8 mouse cellular contexts compared by ENCODE assay signal in genomic region chr7:80860729-80861274, GRCm38 (mm10). TPM values are rescaled to one million over a fixed set of nuclear protein-coding genes. Genes with fewer than 3 reads are reported as not detected.
DNase-seq lines count a peak whose midpoint lies in the region; ATAC-seq and TF ChIP-seq lines count a peak whose summit lies in the region.

Zscan2 (plus strand) TSS chr7:80860920.

- peak within 1 kb of the TSS; percentile 81 for H3K27ac ChIP-seq in forebrain, embryonic 16.5 days (ENCODE audit: low read length)
- peak within 1 kb of the TSS; percentile 87 for H3K27ac ChIP-seq in layer of hippocampus, adult 2 months
- peak within 1 kb of the TSS; percentile 85 for H3K27ac ChIP-seq in lung, embryonic 14.5 days (ENCODE audit: low read depth)
- H3K27ac ChIP-seq in olfactory bulb, adult 2 months (ENCODE audit: insufficient read depth, low read depth, low read length), result peak within 1 kb of the TSS; percentile 61
- peak within 1 kb of the TSS; percentile 9; the same call in 1 of the 2 replicates for H3K27ac ChIP-seq in thymus, adult 2 months (ENCODE audit: control insufficient read depth, insufficient read depth, low read length)

- peak; percentile 98 for DNase-seq in G1E (ENCODE audit: low spot score)
- peak; percentile 87 to 92 for DNase-seq in cerebellum, adult 18-20 months
- DNase-seq in heart, postnatal 36 days, result peak; percentile 82 to 92
- peak; percentile 79 to 93 for DNase-seq in layer of hippocampus, adult 2 months (ENCODE audit: low spot score in 2 of 2)
- peak; percentile 97 for DNase-seq in lung, embryonic 14.5 days
- peak; percentile 88 for DNase-seq in thymus, adult 2 months

- H3K4me3 ChIP-seq in G1E (ENCODE audit: low read depth, low read length), result peak within 1 kb of the TSS; percentile 91
- H3K4me3 ChIP-seq in forebrain, embryonic 16.5 days (replicated peaks; ENCODE audit: low read length), result peak within 1 kb of the TSS; percentile 60
- peak within 1 kb of the TSS; percentile 64 for H3K4me3 ChIP-seq in layer of hippocampus, adult 2 months
- H3K4me3 ChIP-seq in lung, embryonic 14.5 days (ENCODE audit: low read depth, low read length), result peak within 1 kb of the TSS; percentile 85
- H3K4me3 ChIP-seq in olfactory bulb, adult 2 months (ENCODE audit: insufficient read depth, low read depth, low read length), result peak within 1 kb of the TSS; percentile 59
- H3K4me3 ChIP-seq in thymus, adult 2 months (ENCODE audit: control insufficient read depth, insufficient read depth, low read length), result peak within 1 kb of the TSS; percentile 96

- no peaks in the 10 kb centered on the region for H3K9me3 ChIP-seq in G1E (replicated peaks)
- H3K9me3 ChIP-seq in forebrain, embryonic 16.5 days (ENCODE audit: control insufficient read depth, low read length), result no peaks in the 10 kb centered on the region
- no peaks in the 10 kb centered on the region for H3K9me3 ChIP-seq in lung, embryonic 14.5 days (ENCODE audit: low read depth, low read length)

- peaks cover 22% of the 10 kb centered on the region for H3K36me3 ChIP-seq in G1E (replicated peaks)
- H3K36me3 ChIP-seq in forebrain, embryonic 16.5 days (ENCODE audit: control insufficient read depth, insufficient read depth), result peaks cover 4% of the 10 kb centered on the region; the same call in 1 of the 2 replicates
- H3K36me3 ChIP-seq in lung, embryonic 14.5 days (ENCODE audit: insufficient read depth), result peaks cover 27% of the 10 kb centered on the region
- H3K36me3 ChIP-seq in thymus, adult 2 months (ENCODE audit: control insufficient read depth, insufficient read depth, low read length), result no peaks in the 10 kb centered on the region

- ATAC-seq in G1E (ENCODE audit: extremely low read depth, insufficient number of reproducible peaks, low FRiP score, poor library complexity, severe bottlenecking), result peak; percentile 92
- ATAC-seq in forebrain, embryonic 16.5 days, result peak; percentile 99
- ATAC-seq in lung, embryonic 14.5 days (ENCODE audit: insufficient read depth), result peak; percentile 98

- TF ChIP-seq CTCF in G1E (IDR thresholded peaks at IDR 0.05; ENCODE audit: low read depth, low read length), result no peak
- TF ChIP-seq CTCF in layer of hippocampus, adult 2 months (conservative IDR thresholded peaks at IDR 0.05), result no peak
- TF ChIP-seq CTCF in lung, embryonic 14.5 days (IDR thresholded peaks at IDR 0.05; ENCODE audit: low read depth), result no peak
- no peak for TF ChIP-seq CTCF in olfactory bulb, adult 2 months (IDR thresholded peaks at IDR 0.05; ENCODE audit: insufficient read depth, low read depth, low read length)
- peak; percentile 24; the same call in 1 of the 2 replicates for TF ChIP-seq CTCF in thymus, adult 2 months (IDR thresholded peaks at IDR 0.05; ENCODE audit: borderline replicate concordance, control insufficient read depth, extremely low read depth, insufficient read depth, low read length, poor library complexity)

- H3K4me1 ChIP-seq in G1E (ENCODE audit: insufficient read depth, low read depth, low read length), result peaks cover 36% of the 10 kb centered on the region
- peaks cover 36% of the 10 kb centered on the region for H3K4me1 ChIP-seq in forebrain, embryonic 16.5 days (replicated peaks; ENCODE audit: control insufficient read depth, insufficient read depth, low read length)
- peaks cover 13% of the 10 kb centered on the region; the same call in 1 of the 2 replicates for H3K4me1 ChIP-seq in lung, embryonic 14.5 days (ENCODE audit: insufficient read depth)
- H3K4me1 ChIP-seq in olfactory bulb, adult 2 months (ENCODE audit: control insufficient read depth, insufficient read depth, low read length), result peaks cover 19% of the 10 kb centered on the region
- H3K4me1 ChIP-seq in thymus, adult 2 months (replicated peaks; ENCODE audit: control insufficient read depth, insufficient read depth, low read length), result peaks cover 32% of the 10 kb centered on the region

- H3K4me2 ChIP-seq in forebrain, embryonic 16.5 days (ENCODE audit: low read length), result peak within 1 kb of the TSS; percentile 87
- peak within 1 kb of the TSS; percentile 80 for H3K4me2 ChIP-seq in lung, embryonic 14.5 days

- intact Hi-C loops in heart, postnatal 36 days (cut with DNase I), result loop anchor here (5.0 kb wide), 1 partner anchor 481 kb away; no protein-coding TSS in a partner anchor

- TF ChIP-seq POLR2A in olfactory bulb, adult 2 months (IDR thresholded peaks at IDR 0.05; ENCODE audit: insufficient read depth, low read depth, low read length), result peak; percentile 83
- peak; percentile 72; the same call in 1 of the 2 replicates for TF ChIP-seq POLR2A in thymus, adult 2 months (IDR thresholded peaks at IDR 0.05; ENCODE audit: control insufficient read depth, extremely low read depth, insufficient read depth, low read length, poor library complexity)

- H3K27me3 ChIP-seq in G1E (ENCODE audit: insufficient read depth, low read length), result no peaks in the 10 kb centered on the region
- no peaks in the 10 kb centered on the region for H3K27me3 ChIP-seq in forebrain, embryonic 16.5 days (replicated peaks; ENCODE audit: control insufficient read depth, insufficient read depth, low read length)
- H3K27me3 ChIP-seq in lung, embryonic 14.5 days (ENCODE audit: insufficient read depth, low read length), result no peaks in the 10 kb centered on the region
- H3K27me3 ChIP-seq in thymus, adult 2 months (ENCODE audit: control insufficient read depth, insufficient read depth, low read length), result no peaks in the 10 kb centered on the region

- WGBS in forebrain, embryonic 16.5 days, result under 1% methylated on average over 40 of the region's 40 CpGs
- under 1% methylated on average over 40 of the region's 40 CpGs for WGBS in lung, embryonic 14.5 days
- 1% methylated on average over 40 of the region's 40 CpGs for WGBS in olfactory bulb, adult 2 months
- under 1% methylated on average over 40 of the region's 40 CpGs for WGBS in thymus, adult 2 months

- H3K9ac ChIP-seq in forebrain, embryonic 16.5 days (replicated peaks; ENCODE audit: low read depth, low read length), result peak within 1 kb of the TSS; percentile 92
- H3K9ac ChIP-seq in lung, embryonic 14.5 days, result peak within 1 kb of the TSS; percentile 84

RNA-seq across cellular contexts. Expression of gene Zscan2, which starts in this region (rescaled TPM):
- total RNA-seq in G1E (2014; fragmentation: Nextera tagmentation) (4.6 and 5.3 TPM in 2 replicates), G1E (2017) (1.7 and 1.8 TPM in 2 replicates)
- polyA plus RNA-seq in G1E (2012), result 4.4 and 4.7 TPM in 2 replicates
- polyA plus RNA-seq in forebrain, embryonic 16.5 days (2015; fragmentation: Nextera tagmentation; extraction: Ambion mirVana), result 5.7 and 5.9 TPM in 2 replicates
- 1 to 10 TPM; 5.5 to 5.7 TPM for total RNA-seq in heart, postnatal 36 days (2021)
- 10 to 100 TPM; 15.1 to 17.4 TPM for total RNA-seq in layer of hippocampus, adult 2 months (2021)
- polyA plus RNA-seq in lung, embryonic 14.5 days (2014; fragmentation: Nextera tagmentation; extraction: Ambion mirVana), result 2.2 and 3.2 TPM in 2 replicates
- polyA plus RNA-seq in olfactory bulb, adult 2 months (2012; ENCODE audit: insufficient read depth, insufficient read length, low replicate concordance, missing spikeins), result not detected in 2 replicates
- polyA plus RNA-seq in thymus, adult 2 months (2012; rRNA removed), result 25.5 and 26.2 TPM in 2 replicates

Comparison
In these comparisons a context has a peak if more than half of its experiments do, and no peak if none do; other contexts are left out.
1. Peak in every context shown above with its lines: DNase-seq, ATAC-seq, H3K4me3 ChIP-seq and H3K27ac ChIP-seq.
2. H3K27ac ChIP-seq: peak in every context shown above with its lines; median percentile 87 in layer of hippocampus, adult 2 months; 85 in lung, embryonic 14.5 days; 81 in forebrain, embryonic 16.5 days; 61 in olfactory bulb, adult 2 months; 9 in thymus, adult 2 months.